Mouse (Mus musculus): ENCODE measurements around the gene Olfr288. TPM values are rescaled to one million over a fixed set of nuclear protein-coding genes. Genes with fewer than 3 reads are reported as not detected.

Gene Olfr288
- not detected for total RNA-seq (2023)

GRCm38 (mm10) chr15:98195442-98195841 lies at the start of gene Olfr288:
Gene Olfr288 (minus strand): TSS chr15:98195542.

GRCm38 (mm10) chr15:98234350-98234749 lies 39.0 kb upstream of the Olfr288 start, which contains the start of gene Olfr286:
Gene Olfr286 (minus strand): TSS chr15:98234450.

GRCm38 (mm10) chr15:98220877-98221276 lies 25.5 kb upstream of the Olfr288 start, which contains the start of the genes Gm44579 and Olfr287:
Gene Gm44579 (minus strand): TSS chr15:98220977.
Gene Olfr287 (minus strand): TSS chr15:98221056.

GRCm38 (mm10) chr15:98166963-98167644 lies 28.2 kb downstream of the Olfr288 start, which contains the start of gene Ccdc184:
Gene Ccdc184 (plus strand): TSS chr15:98167158.

GRCm38 (mm10) chr15:98165525-98165924 lies 29.8 kb downstream of the Olfr288 start, which contains the start of gene Asb8:
Gene Asb8 (minus strand): TSS chr15:98165625.

Other genes with a start within 250 kb of the Olfr288 start
- gene Tmem106c, start 231.3 kb downstream of the Olfr288 start, total RNA-seq (2023) = 12.0 TPM
- gene Col2a1, start 190.8 kb downstream of the Olfr288 start, total RNA-seq (2023) = not detected
- gene Pfkm, start 103.0 kb downstream of the Olfr288 start, total RNA-seq (2023) = 8.7 TPM
- gene Senp1, start 101.8 kb downstream of the Olfr288 start, total RNA-seq (2023) = 51.6 TPM
- gene Asb8, start 29.9 kb downstream of the Olfr288 start, total RNA-seq (2023) = 14.3 TPM
- gene Ccdc184, start 28.4 kb downstream of the Olfr288 start, total RNA-seq (2023) = not detected
- not detected for gene Gm44579, start 25.4 kb upstream of the Olfr288 start, total RNA-seq (2023)
- gene Olfr287, start 25.5 kb upstream of the Olfr288 start, total RNA-seq (2023) = not detected
- not detected for gene Olfr286, start 38.9 kb upstream of the Olfr288 start, total RNA-seq (2023)
- not detected for gene H1fnt, start 61.8 kb upstream of the Olfr288 start, total RNA-seq (2023)
- not detected for gene Zfp641, start 100.6 kb upstream of the Olfr288 start, total RNA-seq (2023)
- gene Olfr285, start 121.8 kb upstream of the Olfr288 start, total RNA-seq (2023) = not detected
- not detected for gene Olfr284, start 145.4 kb upstream of the Olfr288 start, total RNA-seq (2023)
- gene Olfr283, start 185.4 kb upstream of the Olfr288 start, total RNA-seq (2023) = not detected
- gene Olfr282, start 235.7 kb upstream of the Olfr288 start, total RNA-seq (2023) = not detected

Measured in CD4-positive naive resting alpha-beta T cell, adult 76 days (primary cell).